Mouse (Mus musculus) MEL (cell line): ENCODE measurements around the gene Osm. TPM values are rescaled to one million over a fixed set of nuclear protein-coding genes. Genes with fewer than 3 reads are reported as not detected.

Experiments
- DNase-seq: peaks from one replicate; pipeline ENCODE4 v3.0.0; 2011; ENCODE audit warnings: low read depth, low spot score
- H3K27ac ChIP-seq: 2 replicates; pipeline ENCODE4 v1.5.1; 2012; ENCODE audit warnings: low read depth, mild to moderate bottlenecking, control low read depth, low read length, moderate library complexity; ENCODE audit not compliant: control insufficient read depth
- H3K27me3 ChIP-seq, 2 experiments: fragments of 150-350 bp in 1 of 2; sonication (generic) in 1 of 2; 2 replicates each; pipeline ENCODE4 v1.6.1; 2012; ENCODE audit warnings: low read length in 2 of 2, mild to moderate bottlenecking in 2 of 2, improper control_type of control experiment in 1 of 2, moderate library complexity in 1 of 2; ENCODE audit not compliant: insufficient read depth in 2 of 2, control insufficient read depth in 1 of 2
- H3K36me3 ChIP-seq, 2 experiments: 2 replicates each; pipeline ENCODE4 v1.6.1; 2012 to 2014; ENCODE audit warnings: low read length in 2 of 2, improper control_type of control experiment in 1 of 2, inconsistent platforms in 1 of 2, mild to moderate bottlenecking in 1 of 2; ENCODE audit not compliant: insufficient read depth in 2 of 2, control insufficient read depth in 1 of 2
- H3K4me1 ChIP-seq, 2 experiments: fragments of 150-350 bp in 1 of 2; sonication (generic) in 1 of 2; 2 replicates each; pipeline ENCODE4 v1.6.1; 2012; ENCODE audit warnings: low read length in 2 of 2, improper control_type of control experiment in 1 of 2, mild to moderate bottlenecking in 1 of 2; ENCODE audit not compliant: insufficient read depth in 2 of 2, control insufficient read depth in 1 of 2
- H3K4me3 ChIP-seq, 2 experiments: fragments of 150-350 bp in 1 of 2; sonication (generic) in 1 of 2; 2 replicates each; pipeline ENCODE4 v1.5.1; 2012; ENCODE audit warnings: low read depth in 2 of 2, low read length in 2 of 2, mild to moderate bottlenecking in 2 of 2, moderate library complexity in 2 of 2, control low read depth in 1 of 2, improper control_type of control experiment in 1 of 2; ENCODE audit not compliant: control insufficient read depth in 1 of 2, insufficient read depth in 1 of 2
- H3K79me2 ChIP-seq: 2 replicates; pipeline ENCODE4 v1.6.1; 2012; ENCODE audit warnings: mild to moderate bottlenecking, low read length, moderate library complexity; ENCODE audit not compliant: control insufficient read depth, poor library complexity, insufficient read depth
- H3K9ac ChIP-seq: 2 replicates; pipeline ENCODE4 v1.6.1; 2012; ENCODE audit warnings: low read depth, mild to moderate bottlenecking, control low read depth, low read length, moderate library complexity; ENCODE audit not compliant: control insufficient read depth, poor library complexity, severe bottlenecking
- H3K9me3 ChIP-seq: fragments of 150-350 bp; sonication (generic); replicated peaks from 2 replicates; pipeline ENCODE4 v1.6.1; 2012; ENCODE audit warnings: mild to moderate bottlenecking, low read length, improper control_type of control experiment, moderate library complexity; ENCODE audit not compliant: insufficient read depth
- BHLHE40 ChIP-seq: IDR thresholded peaks from 2 replicates; pipeline ENCODE4 v1.6.1; 2012; ENCODE audit warnings: low read depth, mild to moderate bottlenecking, inconsistent platforms, low read length, improper control_type of control experiment, borderline replicate concordance
- CHD1 ChIP-seq: IDR thresholded peaks from 2 replicates; pipeline ENCODE4 v1.6.1; 2012; ENCODE audit warnings: low read depth, mild to moderate bottlenecking, inconsistent platforms, low read length, improper control_type of control experiment
- E2F4 ChIP-seq: IDR thresholded peaks from 2 replicates; pipeline ENCODE4 v1.6.1; 2011; ENCODE audit warnings: low read depth, low read length, improper control_type of control experiment, borderline replicate concordance
- ELF1 ChIP-seq: IDR thresholded peaks from 2 replicates; pipeline ENCODE4 v1.6.1; 2014; ENCODE audit warnings: low read depth, mild to moderate bottlenecking, inconsistent platforms, low read length, improper control_type of control experiment, moderate library complexity
- ETS1 ChIP-seq: IDR thresholded peaks from 2 replicates; pipeline ENCODE4 v1.6.1; 2012; ENCODE audit warnings: low read depth, mild to moderate bottlenecking, inconsistent platforms, low read length, improper control_type of control experiment, moderate library complexity
- GATA1 ChIP-seq: IDR thresholded peaks from 2 replicates; pipeline ENCODE4 v1.6.1; 2011; ENCODE audit warnings: low read depth, low read length, improper control_type of control experiment
- MEF2A ChIP-seq: IDR thresholded peaks from 2 replicates; pipeline ENCODE4 v1.6.1; 2014; ENCODE audit warnings: low read depth, mild to moderate bottlenecking, inconsistent platforms, low read length, improper control_type of control experiment; ENCODE audit not compliant: poor library complexity, insufficient replicate concordance, severe bottlenecking; ENCODE audit errors: extremely low read depth
- MXI1 ChIP-seq: IDR thresholded peaks from 2 replicates; pipeline ENCODE4 v1.6.1; 2011; ENCODE audit warnings: mild to moderate bottlenecking, low read depth, low read length, improper control_type of control experiment
- MYB ChIP-seq: IDR thresholded peaks from 2 replicates; pipeline ENCODE4 v1.6.1; 2011; ENCODE audit warnings: mild to moderate bottlenecking, low read depth, low read length, improper control_type of control experiment
- MYC ChIP-seq: IDR thresholded peaks from 2 replicates; pipeline ENCODE4 v1.6.1; 2011; ENCODE audit warnings: low read depth, mild to moderate bottlenecking, low read length, improper control_type of control experiment, moderate library complexity
- NELFE ChIP-seq: IDR thresholded peaks from 2 replicates; pipeline ENCODE4 v1.6.1; 2011; ENCODE audit warnings: low read depth, low read length, improper control_type of control experiment
- NRF1 ChIP-seq: IDR thresholded peaks from 2 replicates; pipeline ENCODE4 v1.6.1; 2014; ENCODE audit warnings: low read depth, mild to moderate bottlenecking, inconsistent platforms, low read length, improper control_type of control experiment, moderate library complexity; ENCODE audit not compliant: poor library complexity, insufficient read depth, severe bottlenecking
- POLR2AphosphoS2 ChIP-seq: IDR thresholded peaks from 2 replicates; pipeline ENCODE4 v1.6.1; 2011; ENCODE audit warnings: low read length, improper control_type of control experiment
- POLR2AphosphoS5 ChIP-seq: IDR thresholded peaks from 2 replicates; pipeline ENCODE4 v1.6.1; 2012; ENCODE audit warnings: low read depth, borderline replicate concordance, mild to moderate bottlenecking, inconsistent platforms, low read length, moderate library complexity, mixed read lengths
- RAD21 ChIP-seq: IDR thresholded peaks from 2 replicates; pipeline ENCODE4 v1.6.1; 2011; ENCODE audit warnings: mild to moderate bottlenecking, low read depth, low read length, improper control_type of control experiment
- SMC3 ChIP-seq: IDR thresholded peaks from 2 replicates; pipeline ENCODE4 v1.6.1; 2011; ENCODE audit warnings: low read depth, low read length, improper control_type of control experiment
- TAL1 ChIP-seq: IDR thresholded peaks from 2 replicates; pipeline ENCODE4 v1.6.1; 2012; ENCODE audit warnings: mild to moderate bottlenecking, inconsistent platforms, low read length, moderate library complexity, mixed read lengths
- TBP ChIP-seq: IDR thresholded peaks from 2 replicates; pipeline ENCODE4 v1.8.0; 2011; ENCODE audit warnings: low read depth, low read length, improper control_type of control experiment
- UBTF ChIP-seq: IDR thresholded peaks from 2 replicates; pipeline ENCODE4 v1.6.1; 2012; ENCODE audit warnings: low read depth, mild to moderate bottlenecking, inconsistent platforms, low read length, improper control_type of control experiment, moderate library complexity, borderline replicate concordance; ENCODE audit not compliant: insufficient read depth
- USF1 ChIP-seq: IDR thresholded peaks from 2 replicates; pipeline ENCODE4 v1.6.1; 2014; ENCODE audit warnings: low read depth, mild to moderate bottlenecking, inconsistent platforms, low read length, improper control_type of control experiment, moderate library complexity
- ZC3H11A ChIP-seq: IDR thresholded peaks from 2 replicates; pipeline ENCODE4 v1.6.1; 2012; ENCODE audit warnings: low read depth, mild to moderate bottlenecking, inconsistent platforms, low read length, improper control_type of control experiment
- polyA plus RNA-seq, 2 experiments: library from polyadenylated mRNA; stranded (reverse) in 1 of 2; unstranded in 1 of 2; fragments of >175 nt in 1 of 2; fragments of >200 nt in 1 of 2; gene quantifications; 2 replicates each; pipeline versions ENCODE4 v1.2.1 to v1.2.4; 2012; ENCODE audit warnings: low replicate concordance in 2 of 2, low read depth in 1 of 2; ENCODE audit not compliant: insufficient read length in 2 of 2, insufficient read depth in 1 of 2, missing spikeins in 1 of 2
- total RNA-seq: library from RNA; depleted of rRNA; stranded (reverse); fragments of 300-350 nt; gene quantifications from 2 replicates; pipeline ENCODE4 v1.2.3, GENCODE M21; 2012

Gene Osm
- total and polyA plus RNA-seq, 3 experiments = 10.6 to 15.4 TPM; not detected in 1

DNA sequence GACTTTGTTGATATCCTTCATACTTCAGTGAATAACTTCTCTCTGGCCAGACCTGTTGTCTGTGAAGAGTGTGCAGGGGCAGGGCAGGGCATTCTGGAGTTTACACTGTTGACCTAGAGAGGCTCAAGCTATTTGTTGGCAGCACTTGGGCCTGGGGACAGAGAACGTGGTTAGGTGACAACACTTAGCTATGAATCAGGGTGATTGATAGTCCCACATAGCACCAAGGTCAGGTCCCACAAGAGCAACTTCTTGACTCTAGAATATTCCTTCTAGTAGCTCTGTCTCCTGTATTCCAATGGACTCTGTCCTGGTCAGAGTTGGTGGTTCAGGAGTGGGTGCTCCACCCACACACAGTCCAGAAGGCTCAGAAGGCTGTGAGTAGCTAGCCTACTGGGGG lies 25.4 kb upstream of the Osm start:
- Histone ChIP-seq H3K36me3 (peaks cover 2 to 12% of the 10 kb centered on the region in 2 experiments), H3K27me3 (no peaks in the 10 kb centered on the region), H3K79me2 (no peaks in the 10 kb centered on the region), H3K9me3 (no peaks in the 10 kb centered on the region), H3K27ac (no peak overlapping the region), H3K4me3 (no peak overlapping the region), H3K4me1 (peaks cover 10 to 18% of the 10 kb centered on the region in 2 experiments), H3K9ac (no peak overlapping the region)
- no peak for DNase-seq
- TF ChIP-seq ZC3H11A = no peak
- no peak for TF ChIP-seq POLR2AphosphoS2
- no peak for TF ChIP-seq CHD1
- TF ChIP-seq MXI1 = no peak
- TF ChIP-seq MEF2A = no peak
- no peak for TF ChIP-seq SMC3
- no peak for TF ChIP-seq BHLHE40
- TF ChIP-seq NELFE = no peak
- TF ChIP-seq TAL1 = no peak
- no peak for TF ChIP-seq UBTF

DNA sequence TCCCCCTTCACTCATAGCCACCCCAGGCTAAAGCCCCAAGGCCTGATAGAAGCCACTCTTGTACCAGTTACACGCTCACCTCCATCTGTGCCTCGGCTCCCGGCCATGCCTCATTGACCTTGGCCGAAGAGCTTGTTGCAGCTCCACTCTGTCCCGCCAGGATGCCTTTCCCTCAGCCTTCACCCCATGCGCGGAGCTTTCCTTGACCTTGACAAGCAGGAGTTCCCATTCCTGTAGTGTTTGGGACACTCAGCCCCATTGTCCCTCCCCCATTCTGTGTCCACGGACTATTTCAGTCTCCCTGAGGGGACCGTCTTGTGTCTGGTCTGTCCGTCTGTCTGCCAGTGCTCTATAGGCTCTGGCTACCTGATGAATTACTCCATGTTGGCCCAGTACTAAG lies 23.1 kb upstream of the Osm start:
- Histone ChIP-seq H3K9ac (no peak overlapping the region), H3K27me3 (no peaks in the 10 kb centered on the region), H3K4me1 (peaks cover 0 to 5% of the 10 kb centered on the region in 2 experiments; a peak in 2 of 4 replicates), H3K27ac (no peak overlapping the region), H3K9me3 (no peaks in the 10 kb centered on the region), H3K36me3 (peaks cover 0 to 2% of the 10 kb centered on the region in 2 experiments; a peak in 2 of 4 replicates), H3K79me2 (no peaks in the 10 kb centered on the region; the same call in 1 of the 2 replicates), H3K4me3 (no peak overlapping the region)
- no peak for DNase-seq
- no peak for TF ChIP-seq GATA1
- TF ChIP-seq POLR2AphosphoS5 = no peak
- no peak for TF ChIP-seq BHLHE40
- TF ChIP-seq TBP = no peak
- no peak for TF ChIP-seq MEF2A
- no peak for TF ChIP-seq NRF1
- no peak for TF ChIP-seq USF1
- no peak for TF ChIP-seq RAD21
- no peak for TF ChIP-seq MYB
- no peak for TF ChIP-seq ETS1
- no peak for TF ChIP-seq ZC3H11A
- TF ChIP-seq TAL1 = no peak
- TF ChIP-seq ELF1 = no peak
- TF ChIP-seq MYC = no peak
- TF ChIP-seq NELFE = no peak
- TF ChIP-seq E2F4 = no peak
